Mouse (Mus musculus): Measurements from ENCODE around the gene Aplf. TPM values are rescaled to one million over a fixed set of nuclear protein-coding genes. Genes with fewer than 3 reads are reported as not detected.
"Not testable (repeated sequence)": the region's sequence is repeated elsewhere in the genome, so short reads cannot be mapped to it uniquely, and the experiment has no call there.

Gene Aplf
- polyA plus RNA-seq, 1 experiment from 2014 or later = 13.9 TPM

- ATAC-seq (replicated peaks) = no peak
- H3K9me3 ChIP-seq = no peaks in the 10 kb centered on the region
- no peak overlapping the region for H3K4me3 ChIP-seq
- no peak overlapping the region for H3K4me2 ChIP-seq (replicated peaks)
- H3K27me3 ChIP-seq = no peaks in the 10 kb centered on the region
- no peak overlapping the region for H3K27ac ChIP-seq (replicated peaks)
- 91% methylated on average over 9 of the region's 9 CpGs for WGBS
- no peak overlapping the region for H3K9ac ChIP-seq (replicated peaks)
- peaks cover 2% of the 10 kb centered on the region; the same call in 1 of the 2 replicates for H3K36me3 ChIP-seq
- H3K4me1 ChIP-seq = no peaks in the 10 kb centered on the region
Measured at GRCm38 (mm10) chr6:87663445-87663844, 8.5 kb downstream of the Aplf start.

GRCm38 (mm10) chr6:87662197-87662596 is 9.8 kb downstream of the Aplf start:
- Histone ChIP-seq H3K4me2 (replicated peaks) (no peak overlapping the region), H3K4me3 (no peak overlapping the region), H3K36me3 (peaks cover 5% of the 10 kb centered on the region), H3K27ac (replicated peaks) (no peak overlapping the region), H3K4me1 (no peaks in the 10 kb centered on the region), H3K9ac (replicated peaks) (no peak overlapping the region), H3K9me3 (no peaks in the 10 kb centered on the region), H3K27me3 (no peaks in the 10 kb centered on the region)
- ATAC-seq (replicated peaks) = no peak
- WGBS = 76% methylated on average over 6 of the region's 6 CpGs

- Histone ChIP-seq H3K9me3 (no peaks in the 10 kb centered on the region), H3K9ac (replicated peaks) (no peak overlapping the region), H3K4me3 (no peak overlapping the region), H3K27me3 (no peaks in the 10 kb centered on the region), H3K27ac (replicated peaks) (no peak overlapping the region), H3K36me3 (peaks cover 5% of the 10 kb centered on the region), H3K4me2 (replicated peaks) (no peak overlapping the region), H3K4me1 (no peaks in the 10 kb centered on the region)
- no peak for ATAC-seq (replicated peaks)
- WGBS = 93% methylated on average over 2 of the region's 2 CpGs
Measured at GRCm38 (mm10) chr6:87661707-87662106, 10.3 kb downstream of the Aplf start.

- 96% methylated on average over 4 of the region's 4 CpGs for WGBS
- Histone ChIP-seq H3K9ac (replicated peaks) (no peak overlapping the region), H3K27me3 (no peaks in the 10 kb centered on the region), H3K4me3 (no peak overlapping the region), H3K4me1 (no peaks in the 10 kb centered on the region), H3K36me3 (peaks cover 2% of the 10 kb centered on the region; the same call in 1 of the 2 replicates), H3K4me2 (replicated peaks) (no peak overlapping the region), H3K9me3 (no peaks in the 10 kb centered on the region), H3K27ac (replicated peaks) (no peak overlapping the region)
- no peak for ATAC-seq (replicated peaks)
Measured at GRCm38 (mm10) chr6:87658816-87659215, 13.2 kb downstream of the Aplf start.

GRCm38 (mm10) chr6:87653904-87654638 is 17.9 kb downstream of the Aplf start:
- no peaks in the 10 kb centered on the region for H3K4me1 ChIP-seq
- peaks cover 8% of the 10 kb centered on the region for H3K36me3 ChIP-seq
- no peak overlapping the region for H3K9ac ChIP-seq (replicated peaks)
- ATAC-seq (replicated peaks) = no peak
- 83% methylated on average over 8 of the region's 8 CpGs for WGBS
- H3K4me3 ChIP-seq = no peak overlapping the region
- no peak overlapping the region for H3K4me2 ChIP-seq (replicated peaks)
- H3K27ac ChIP-seq (replicated peaks) = no peak overlapping the region
- no peaks in the 10 kb centered on the region for H3K9me3 ChIP-seq
- no peaks in the 10 kb centered on the region for H3K27me3 ChIP-seq

- no peak overlapping the region for H3K4me2 ChIP-seq (replicated peaks)
- H3K9me3 ChIP-seq = no peaks in the 10 kb centered on the region
- no peaks in the 10 kb centered on the region for H3K27me3 ChIP-seq
- WGBS = 93% methylated on average over 3 of the region's 3 CpGs
- H3K4me3 ChIP-seq = no peak overlapping the region
- H3K27ac ChIP-seq (replicated peaks) = no peak overlapping the region
- no peak for ATAC-seq (replicated peaks)
- peaks cover 8% of the 10 kb centered on the region for H3K36me3 ChIP-seq
- H3K9ac ChIP-seq (replicated peaks) = no peak overlapping the region
- no peaks in the 10 kb centered on the region for H3K4me1 ChIP-seq
Measured at GRCm38 (mm10) chr6:87653478-87653877, 18.5 kb downstream of the Aplf start.

- H3K9me3 ChIP-seq = no peaks in the 10 kb centered on the region
- H3K36me3 ChIP-seq = peaks cover 5% of the 10 kb centered on the region
- no peaks in the 10 kb centered on the region for H3K27me3 ChIP-seq
- no peak for ATAC-seq (replicated peaks)
- H3K4me1 ChIP-seq = no peaks in the 10 kb centered on the region
- H3K4me3 ChIP-seq = no peak overlapping the region
- no peak overlapping the region for H3K4me2 ChIP-seq (replicated peaks)
- H3K27ac ChIP-seq (replicated peaks) = no peak overlapping the region
- no peak overlapping the region for H3K9ac ChIP-seq (replicated peaks)
- WGBS = 94% methylated on average over 9 of the region's 9 CpGs
Measured at GRCm38 (mm10) chr6:87652670-87653069, 19.3 kb downstream of the Aplf start.

GRCm38 (mm10) chr6:87651787-87652186 is 20.2 kb downstream of the Aplf start:
- no peak overlapping the region for H3K4me3 ChIP-seq
- 91% methylated on average over 5 of the region's 5 CpGs for WGBS
- ATAC-seq (replicated peaks) = no peak
- no peak overlapping the region for H3K9ac ChIP-seq (replicated peaks)
- no peaks in the 10 kb centered on the region for H3K4me1 ChIP-seq
- no peaks in the 10 kb centered on the region for H3K9me3 ChIP-seq
- no peaks in the 10 kb centered on the region for H3K27me3 ChIP-seq
- peaks cover 5% of the 10 kb centered on the region for H3K36me3 ChIP-seq
- H3K27ac ChIP-seq (replicated peaks) = no peak overlapping the region
- H3K4me2 ChIP-seq (replicated peaks) = no peak overlapping the region

GRCm38 (mm10) chr6:87638134-87638660 is 33.8 kb downstream of the Aplf start:
- Histone ChIP-seq H3K36me3 (no peaks in the 10 kb centered on the region), H3K4me1 (no peaks in the 10 kb centered on the region), H3K9ac (replicated peaks) (no peak overlapping the region), H3K4me3 (no peak overlapping the region), H3K4me2 (replicated peaks) (no peak overlapping the region), H3K27ac (replicated peaks) (no peak overlapping the region), H3K27me3 (no peaks in the 10 kb centered on the region), H3K9me3 (no peaks in the 10 kb centered on the region)
- 69% methylated on average over 11 of the region's 11 CpGs for WGBS
- no peak for ATAC-seq (replicated peaks)

- no peak for ATAC-seq (replicated peaks)
- Histone ChIP-seq H3K9ac (replicated peaks) (no peak overlapping the region), H3K27me3 (no peaks in the 10 kb centered on the region), H3K4me1 (no peaks in the 10 kb centered on the region), H3K4me2 (replicated peaks) (no peak overlapping the region), H3K27ac (replicated peaks) (no peak overlapping the region), H3K9me3 (no peaks in the 10 kb centered on the region), H3K36me3 (no peaks in the 10 kb centered on the region), H3K4me3 (no peak overlapping the region)
- 67% methylated on average over 4 of the region's 4 CpGs for WGBS
Measured at GRCm38 (mm10) chr6:87632176-87632575, 39.8 kb downstream of the Aplf start.

GRCm38 (mm10) chr6:87628936-87629335 is 43.1 kb downstream of the Aplf start:
- H3K27ac ChIP-seq (replicated peaks); H3K4me2 ChIP-seq (replicated peaks); H3K27me3 ChIP-seq; H3K9me3 ChIP-seq; H3K36me3 ChIP-seq; H3K4me1 ChIP-seq; H3K4me3 ChIP-seq; ATAC-seq (replicated peaks); H3K9ac ChIP-seq (replicated peaks): not testable (repeated sequence)
- WGBS = 75% methylated on average over 15 of the region's 15 CpGs

- H3K9me3 ChIP-seq = no peaks in the 10 kb centered on the region
- H3K4me1 ChIP-seq = peaks cover 9% of the 10 kb centered on the region
- no peak overlapping the region for H3K9ac ChIP-seq (replicated peaks)
- WGBS = 96% methylated on average over 3 of the region's 3 CpGs
- no peaks in the 10 kb centered on the region for H3K36me3 ChIP-seq
- no peak for ATAC-seq (replicated peaks)
- no peak overlapping the region for H3K4me3 ChIP-seq
- H3K27ac ChIP-seq (replicated peaks) = no peak overlapping the region
- no peak overlapping the region for H3K4me2 ChIP-seq (replicated peaks)
- no peaks in the 10 kb centered on the region for H3K27me3 ChIP-seq
Measured at GRCm38 (mm10) chr6:87623151-87623550, 48.8 kb downstream of the Aplf start.

GRCm38 (mm10) chr6:87621281-87621680 is 50.7 kb downstream of the Aplf start:
- H3K36me3 ChIP-seq = no peaks in the 10 kb centered on the region
- WGBS = 19% methylated on average over 3 of the region's 3 CpGs
- ATAC-seq (replicated peaks) = peak; percentile 95
- no peak overlapping the region for H3K4me3 ChIP-seq
- no peaks in the 10 kb centered on the region for H3K27me3 ChIP-seq
- H3K9me3 ChIP-seq = no peaks in the 10 kb centered on the region
- H3K4me1 ChIP-seq = peaks cover 9% of the 10 kb centered on the region
- peak overlapping the region; percentile 66 for H3K27ac ChIP-seq (replicated peaks)
- H3K9ac ChIP-seq (replicated peaks) = no peak overlapping the region
- H3K4me2 ChIP-seq (replicated peaks) = no peak overlapping the region

All from forebrain, embryonic 15.5 days (tissue).